Mouse (Mus musculus) kidney, embryonic 16.5 days (tissue): ENCODE measurements around the gene Plcb4. TPM values are rescaled to one million over a fixed set of nuclear protein-coding genes. Genes with fewer than 3 reads are reported as not detected.

Experiments
- ATAC-seq: fragments of 200-750 bp; cut with Nextera tagmentation; 2 replicates; pipeline ENCODE4 v1.8.0; 2017; ENCODE audit warnings: moderate TSS enrichment; ENCODE audit not compliant: low FRiP score, low TSS enrichment
- H3K27ac ChIP-seq: fragments of 300-500 bp; sonication (generic); 2 replicates; pipeline ENCODE4 v1.5.1; 2014; ENCODE audit warnings: low read length
- H3K27me3 ChIP-seq: fragments of 300-500 bp; sonication (generic); 2 replicates; pipeline ENCODE4 v1.6.1; 2014; ENCODE audit warnings: low read length, control low read depth, mixed read lengths; ENCODE audit not compliant: insufficient read depth
- H3K36me3 ChIP-seq: fragments of 300-500 bp; sonication (generic); 2 replicates; pipeline ENCODE4 v1.6.1; 2014; ENCODE audit warnings: low read length, control low read depth, mixed read lengths; ENCODE audit not compliant: insufficient read depth
- H3K4me1 ChIP-seq: fragments of 300-500 bp; sonication (generic); 2 replicates; pipeline ENCODE4 v1.6.1; 2014; ENCODE audit warnings: low read length, control low read depth, mixed read lengths; ENCODE audit not compliant: insufficient read depth
- H3K4me2 ChIP-seq: fragments of 300-500 bp; sonication (generic); replicated peaks from 2 replicates; pipeline ENCODE4 v1.6.1; 2014; ENCODE audit warnings: low read depth, low read length
- H3K4me3 ChIP-seq: fragments of 300-500 bp; sonication (generic); 2 replicates; pipeline ENCODE4 v1.5.1; 2014; ENCODE audit warnings: mild to moderate bottlenecking, low read length
- H3K9ac ChIP-seq: fragments of 300-500 bp; sonication (generic); replicated peaks from 2 replicates; pipeline ENCODE4 v1.6.1; 2014; ENCODE audit warnings: low read length
- H3K9me3 ChIP-seq: fragments of 300-500 bp; sonication (generic); 2 replicates; pipeline ENCODE4 v1.6.1; 2016; ENCODE audit warnings: low read length, control low read depth
- WGBS: fragments of 180-500 bp; shearing (Covaris S2); extraction: QIAGEN DNeasy Blood & Tissue Kit; methylation state at CpG from one replicate; pipeline ENCODE4 v1.1.7; 2014; 5-methylcytosine and 5-hydroxymethylcytosine counted together
- polyA plus RNA-seq: library from polyadenylated mRNA; unstranded; fragments of >200 nt; fragmentation: Nextera tagmentation; extraction: Ambion mirVana; gene quantifications from 2 replicates; pipeline ENCODE4 v1.2.1, GENCODE M21; 2015

The Plcb4 gene
- polyA plus RNA-seq, 1 experiment from 2014 or later: 18.9 TPM

- H3K27ac ChIP-seq: peak overlapping the region; percentile 85
- peak; percentile 88 for ATAC-seq
- 0 out of 2 replicates have a peak, but pooled peaks cover 3% of the 10 kb centered on the region for H3K36me3 ChIP-seq
- H3K4me1 ChIP-seq: peaks cover 10% of the 10 kb centered on the region
- H3K4me3 ChIP-seq: no peak overlapping the region
- 38% methylated on average over 5 of the region's 5 CpGs for WGBS
- H3K4me2 ChIP-seq: no peak overlapping the region
- no peak overlapping the region for H3K9ac ChIP-seq
- H3K9me3 ChIP-seq: no peaks in the 10 kb centered on the region
- no peaks in the 10 kb centered on the region for H3K27me3 ChIP-seq
These were observed 152.8 kb downstream of the Plcb4 start for GRCm38 (mm10) chr2:135811453-135812101.

GRCm38 (mm10) chr2:135812701-135813246 lies 154.0 kb downstream of the Plcb4 start:
- 0 out of 2 replicates have a peak, but pooled peaks cover 3% of the 10 kb centered on the region for H3K36me3 ChIP-seq

GRCm38 (mm10) chr2:135820691-135821090 lies 161.9 kb downstream of the Plcb4 start:
- no peaks in the 10 kb centered on the region for H3K9me3 ChIP-seq
- no peaks in the 10 kb centered on the region for H3K27me3 ChIP-seq
- no peak for ATAC-seq
- no peak overlapping the region for H3K4me3 ChIP-seq
- 0 out of 2 replicates have a peak, but pooled peaks cover 3% of the 10 kb centered on the region for H3K4me1 ChIP-seq
- H3K9ac ChIP-seq: no peak overlapping the region
- H3K27ac ChIP-seq: no peak overlapping the region
- no peak overlapping the region for H3K4me2 ChIP-seq
- H3K36me3 ChIP-seq: no peaks in the 10 kb centered on the region
- 36% methylated on average over 2 of the region's 2 CpGs for WGBS

More at GRCm38 (mm10) chr2:135812701-135813246, 154.0 kb downstream of the Plcb4 start:
- Histone ChIP-seq H3K9ac (no peak overlapping the region), H3K27ac (peak overlapping the region; percentile 85), H3K4me1 (peaks cover 10% of the 10 kb centered on the region), H3K9me3 (no peaks in the 10 kb centered on the region), H3K27me3 (no peaks in the 10 kb centered on the region), H3K4me2 (no peak overlapping the region), H3K4me3 (no peak overlapping the region)
- WGBS: 86% methylated on average over 8 of the region's 8 CpGs
- ATAC-seq: no peak

- 93% methylated on average over 1 of the region's 1 CpGs for WGBS
- H3K4me2 ChIP-seq: no peak overlapping the region
- H3K27ac ChIP-seq: no peak overlapping the region
- no peaks in the 10 kb centered on the region for H3K27me3 ChIP-seq
- no peaks in the 10 kb centered on the region for H3K9me3 ChIP-seq
- H3K4me3 ChIP-seq: no peak overlapping the region
- ATAC-seq: no peak
- 0 out of 2 replicates have a peak, but pooled peaks cover 3% of the 10 kb centered on the region for H3K4me1 ChIP-seq
- H3K9ac ChIP-seq: no peak overlapping the region
- H3K36me3 ChIP-seq: no peaks in the 10 kb centered on the region
These were observed 164.9 kb downstream of the Plcb4 start for GRCm38 (mm10) chr2:135823690-135824089.

- H3K4me3 ChIP-seq: no peak overlapping the region
- no peak overlapping the region for H3K9ac ChIP-seq
- 100% methylated on average over 1 of the region's 1 CpGs for WGBS
- no peak for ATAC-seq
- H3K27ac ChIP-seq: no peak overlapping the region
- H3K9me3 ChIP-seq: no peaks in the 10 kb centered on the region
- no peaks in the 10 kb centered on the region for H3K27me3 ChIP-seq
- H3K4me1 ChIP-seq: 0 out of 2 replicates have a peak, but pooled peaks cover 3% of the 10 kb centered on the region
- no peak overlapping the region for H3K4me2 ChIP-seq
- no peaks in the 10 kb centered on the region for H3K36me3 ChIP-seq
These were observed 165.9 kb downstream of the Plcb4 start for GRCm38 (mm10) chr2:135824757-135825156.

- no peaks in the 10 kb centered on the region for H3K27me3 ChIP-seq
- 0 out of 2 replicates have a peak, but pooled peaks cover 3% of the 10 kb centered on the region for H3K4me1 ChIP-seq
- H3K36me3 ChIP-seq: no peaks in the 10 kb centered on the region
- 83% methylated on average over 2 of the region's 2 CpGs for WGBS
- no peaks in the 10 kb centered on the region for H3K9me3 ChIP-seq
- no peak overlapping the region for H3K4me3 ChIP-seq
- ATAC-seq: no peak
- no peak overlapping the region for H3K27ac ChIP-seq
- H3K4me2 ChIP-seq: no peak overlapping the region
- H3K9ac ChIP-seq: no peak overlapping the region
These were observed 166.8 kb downstream of the Plcb4 start for GRCm38 (mm10) chr2:135825645-135826044.

GRCm38 (mm10) chr2:135826616-135827360 lies 168.0 kb downstream of the Plcb4 start:
- Histone ChIP-seq H3K4me2 (no peak overlapping the region), H3K36me3 (no peaks in the 10 kb centered on the region), H3K9me3 (no peaks in the 10 kb centered on the region), H3K27me3 (no peaks in the 10 kb centered on the region), H3K9ac (no peak overlapping the region), H3K27ac (no peak overlapping the region), H3K4me3 (no peak overlapping the region), H3K4me1 (0 out of 2 replicates have a peak, but pooled peaks cover 3% of the 10 kb centered on the region)
- no peak for ATAC-seq
- WGBS: 90% methylated on average over 3 of the region's 3 CpGs

GRCm38 (mm10) chr2:135828446-135828845 lies 169.6 kb downstream of the Plcb4 start:
- WGBS: 76% methylated on average over 2 of the region's 2 CpGs
- no peaks in the 10 kb centered on the region for H3K36me3 ChIP-seq
- no peak overlapping the region for H3K4me3 ChIP-seq
- no peaks in the 10 kb centered on the region for H3K9me3 ChIP-seq
- H3K4me2 ChIP-seq: no peak overlapping the region
- no peak overlapping the region for H3K27ac ChIP-seq
- 0 out of 2 replicates have a peak, but pooled peaks cover 3% of the 10 kb centered on the region for H3K4me1 ChIP-seq
- H3K27me3 ChIP-seq: no peaks in the 10 kb centered on the region
- no peak for ATAC-seq
- H3K9ac ChIP-seq: no peak overlapping the region

GRCm38 (mm10) chr2:135833743-135834142 lies 174.9 kb downstream of the Plcb4 start:
- Histone ChIP-seq H3K4me2 (no peak overlapping the region), H3K27ac (no peak overlapping the region), H3K9ac (no peak overlapping the region), H3K9me3 (no peaks in the 10 kb centered on the region), H3K27me3 (no peaks in the 10 kb centered on the region), H3K4me1 (no peaks in the 10 kb centered on the region), H3K36me3 (no peaks in the 10 kb centered on the region), H3K4me3 (no peak overlapping the region)
- ATAC-seq: no peak
- WGBS: 90% methylated on average over 3 of the region's 3 CpGs
